Mouse (Mus musculus) kidney, adult 8-10 months (tissue): ENCODE results near the gene Tac2.

Experiments
- DNase-seq, 2 experiments: peaks; one replicate each; pipeline ENCODE4 v3.0.0; 2022

Tac2 gene

GRCm38 (mm10) chr10:127724178-127724577, at the start of gene Tac2:
Tac2 (plus strand) TSS chr10:127724478.
- no peak for DNase-seq

GRCm38 (mm10) chr10:127674794-127675522, 49.3 kb upstream of the Tac2 start:
- DNase-seq = peak; percentile 93 to 96

- DNase-seq = no peak
Observed at GRCm38 (mm10) chr10:127675859-127676398, 48.3 kb upstream of the Tac2 start.

GRCm38 (mm10) chr10:127676691-127677548, 47.4 kb upstream of the Tac2 start:
- DNase-seq = peak; percentile 91 to 95

GRCm38 (mm10) chr10:127677591-127678336, 46.5 kb upstream of the Tac2 start:
- peak; percentile 74 to 78 for DNase-seq

GRCm38 (mm10) chr10:127679208-127679607, 45.1 kb upstream of the Tac2 start:
- no peak for DNase-seq

GRCm38 (mm10) chr10:127679881-127680280, 44.4 kb upstream of the Tac2 start:
- DNase-seq = no peak

GRCm38 (mm10) chr10:127682886-127683285, 41.4 kb upstream of the Tac2 start:
- no peak for DNase-seq

GRCm38 (mm10) chr10:127691053-127691452, 33.2 kb upstream of the Tac2 start:
- no peak for DNase-seq

GRCm38 (mm10) chr10:127694636-127695035, 29.6 kb upstream of the Tac2 start:
- DNase-seq = no peak

- DNase-seq = no peak
Observed at GRCm38 (mm10) chr10:127695775-127696174, 28.5 kb upstream of the Tac2 start.

GRCm38 (mm10) chr10:127698966-127699365, 25.3 kb upstream of the Tac2 start:
- DNase-seq = no peak

- no peak for DNase-seq
Observed at GRCm38 (mm10) chr10:127703299-127703698, 21.0 kb upstream of the Tac2 start.

GRCm38 (mm10) chr10:127704293-127704692, 20.0 kb upstream of the Tac2 start:
- no peak for DNase-seq

GRCm38 (mm10) chr10:127704766-127705220, 19.5 kb upstream of the Tac2 start, which contains the start of gene Myo1a:
Myo1a (plus strand) TSS chr10:127705170.
- no peak for DNase-seq

- no peak for DNase-seq
Observed at GRCm38 (mm10) chr10:127705783-127706182, 18.5 kb upstream of the Tac2 start.

GRCm38 (mm10) chr10:127707721-127708120, 16.6 kb upstream of the Tac2 start:
- peak; percentile 21 to 34 for DNase-seq

- no peak for DNase-seq
Observed at GRCm38 (mm10) chr10:127708850-127709370, 15.4 kb upstream of the Tac2 start.

GRCm38 (mm10) chr10:127710331-127710730, 13.9 kb upstream of the Tac2 start:
- no peak for DNase-seq

GRCm38 (mm10) chr10:127712736-127713135, 11.5 kb upstream of the Tac2 start:
- no peak for DNase-seq

GRCm38 (mm10) chr10:127721671-127722418, 2.4 kb upstream of the Tac2 start:
- DNase-seq = no peak

- no peak for DNase-seq
Observed at GRCm38 (mm10) chr10:127725136-127725535, 858 bp downstream of the Tac2 start.
